Mouse (Mus musculus) gastrocnemius, postnatal 36 days (tissue): ENCODE data around the gene Gm10134. TPM values are rescaled to one million over a fixed set of nuclear protein-coding genes. Genes with fewer than 3 reads are reported as not detected.
"Not testable (repeated sequence)": the region's sequence is repeated elsewhere in the genome, so short reads cannot be mapped to it uniquely, and the experiment has no call there.

Experiments
- DNase-seq, 2 experiments: peaks; one replicate each; pipeline ENCODE4 v3.0.0; 2022
- intact Hi-C: fragments of 180-260 bp; cut with DNase I; formaldehyde crosslinking; loops from one replicate; pipeline ENCODE4 v1.15.1; 2025
- long read RNA-seq, 2 experiments: library from polyadenylated mRNA; stranded (forward); transcript quantifications; one replicate each; pipeline ENCODE4 v2.0.0; 2021
- total RNA-seq, 2 experiments: library from RNA; stranded (reverse); gene quantifications; 2 replicates each; pipeline ENCODE4 v1.2.3; 2021

Gm10134 gene
- not detected for total RNA-seq
- long read RNA-seq, experiment 1: 0 reads
- long read RNA-seq, experiment 2: 0 reads

- intact Hi-C loops: no loop called here
- no peak for DNase-seq
These were observed at the start of gene Gm10134 for GRCm38 (mm10) chr2:28505795-28506194. TSS of gene Gm10134 (plus strand) at chr2:28506095.

GRCm38 (mm10) chr2:28456616-28457015, 49.3 kb upstream of the Gm10134 start:
- intact Hi-C loops: no loop called here
- no peak for DNase-seq

- DNase-seq: peak in 1 of 2 experiments; percentile 52
- intact Hi-C loops: no loop called here
These were observed 42.0 kb upstream of the Gm10134 start for GRCm38 (mm10) chr2:28463919-28464318.

- intact Hi-C loops: no loop called here
- DNase-seq: no peak
These were observed 41.0 kb upstream of the Gm10134 start for GRCm38 (mm10) chr2:28464919-28465318.

- intact Hi-C loops: no loop called here
- peak in 1 of 2 experiments; percentile 15 for DNase-seq
These were observed 39.9 kb upstream of the Gm10134 start, which contains the start of gene 1700007K13Rik for GRCm38 (mm10) chr2:28465836-28466518. TSS of gene 1700007K13Rik (minus strand) at chr2:28466332.

GRCm38 (mm10) chr2:28467860-28468485, 37.9 kb upstream of the Gm10134 start, which contains the start of gene Mrps2:
TSS of gene Mrps2 (plus strand) at chr2:28468066.
- peak; percentile 71 to 77 for DNase-seq
- intact Hi-C loops: no loop called here

GRCm38 (mm10) chr2:28468486-28469225, 37.2 kb upstream of the Gm10134 start:
- no peak for DNase-seq
- intact Hi-C loops: no loop called here

GRCm38 (mm10) chr2:28469461-28469860, 36.4 kb upstream of the Gm10134 start:
- intact Hi-C loops: no loop called here
- DNase-seq: no peak

GRCm38 (mm10) chr2:28470591-28470990, 35.3 kb upstream of the Gm10134 start:
- DNase-seq: no peak
- intact Hi-C loops: no loop called here

- DNase-seq, intact Hi-C loops: not testable (repeated sequence)
These were observed 33.9 kb upstream of the Gm10134 start for GRCm38 (mm10) chr2:28472011-28472410.

GRCm38 (mm10) chr2:28477993-28478392, 27.9 kb upstream of the Gm10134 start:
- DNase-seq, intact Hi-C loops: not testable (repeated sequence)

GRCm38 (mm10) chr2:28479208-28480204, 26.4 kb upstream of the Gm10134 start:
- intact Hi-C loops: no loop called here
- peak in 1 of 2 experiments; percentile 9 for DNase-seq

GRCm38 (mm10) chr2:28483861-28484260, 22.0 kb upstream of the Gm10134 start:
- intact Hi-C loops: no loop called here
- no peak for DNase-seq

GRCm38 (mm10) chr2:28494521-28494920, 11.4 kb upstream of the Gm10134 start:
- intact Hi-C loops: no loop called here
- no peak for DNase-seq

- DNase-seq: no peak
- intact Hi-C loops: no loop called here
These were observed 10.6 kb upstream of the Gm10134 start for GRCm38 (mm10) chr2:28495207-28495756.

GRCm38 (mm10) chr2:28495801-28496595, 9.9 kb upstream of the Gm10134 start:
- no peak for DNase-seq
- intact Hi-C loops: no loop called here

- intact Hi-C loops: no loop called here
- no peak for DNase-seq
These were observed 9.2 kb upstream of the Gm10134 start, which contains the start of gene Gbgt1 for GRCm38 (mm10) chr2:28496671-28497070. TSS of gene Gbgt1 (plus strand) at chr2:28496891.

GRCm38 (mm10) chr2:28497561-28497960, 8.3 kb upstream of the Gm10134 start:
- DNase-seq: no peak
- intact Hi-C loops: no loop called here

GRCm38 (mm10) chr2:28498431-28498830, 7.5 kb upstream of the Gm10134 start:
- no peak for DNase-seq
- intact Hi-C loops: no loop called here
